Mouse (Mus musculus) cerebellum, adult 2 months (tissue): ENCODE results near the gene Bmf.

Source experiments
- CTCF ChIP-seq: fragments of 200-500 bp; IDR thresholded peaks from 2 replicates; pipeline ENCODE4 v1.5.1; 2011; ENCODE audit warnings: low read depth, mild to moderate bottlenecking, control low read depth, low read length, moderate library complexity, borderline replicate concordance; ENCODE audit not compliant: insufficient read depth
- POLR2A ChIP-seq: fragments of 200-500 bp; IDR thresholded peaks from 2 replicates; pipeline ENCODE4 v1.6.1; 2011; ENCODE audit warnings: low read length, control low read depth, borderline replicate concordance; ENCODE audit not compliant: insufficient read depth

DNA sequence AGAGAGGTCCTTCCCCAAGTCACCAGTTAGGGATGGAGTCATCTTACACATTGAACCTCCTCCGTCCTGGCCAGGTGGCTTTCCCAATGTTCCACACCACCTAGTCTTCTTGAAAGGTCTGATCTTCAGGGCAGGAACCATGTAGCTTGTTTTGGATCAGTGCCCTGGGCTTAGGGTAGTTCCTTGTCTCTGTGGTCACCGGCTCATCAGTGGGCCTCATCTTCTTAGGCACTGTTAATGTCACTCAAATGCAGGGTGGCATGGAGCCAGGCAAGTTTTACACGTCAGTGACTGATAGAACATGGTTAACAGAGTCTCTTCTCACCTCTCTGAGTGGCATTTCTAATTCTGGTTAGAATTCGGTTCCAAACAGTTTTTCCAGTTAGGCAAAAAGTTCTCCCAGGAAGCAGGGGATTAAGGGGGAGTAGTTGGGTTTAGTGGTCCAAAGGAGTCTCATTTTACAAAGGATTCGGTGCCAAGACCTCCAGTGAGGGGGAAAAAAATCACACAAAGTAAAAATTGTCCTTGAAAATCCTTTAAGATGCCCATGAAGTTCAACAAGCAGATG is 26.2 kb downstream of the Bmf start:
- TF ChIP-seq CTCF (no peak), POLR2A (no peak)
